Mouse (Mus musculus) heart, adult 8-10 months (tissue): ENCODE measurements around the gene Emsy. TPM values are rescaled to one million over a fixed set of nuclear protein-coding genes. Genes with fewer than 3 reads are reported as not detected.
A peak's percentile ranks its signal among the peaks of the same experiment; 100 is the strongest.

Experiments used
- DNase-seq: peaks from one replicate; pipeline ENCODE4 v3.0.0; 2022; ENCODE audit warnings: low spot score
- total RNA-seq, 4 experiments: library from RNA; stranded (reverse); gene quantifications; 2 replicates each; pipeline ENCODE4 v1.2.4; 2022

The Emsy gene
- 10 to 100 TPM; 22.9 to 29.1 (median 25.2) TPM for total RNA-seq

DNA sequence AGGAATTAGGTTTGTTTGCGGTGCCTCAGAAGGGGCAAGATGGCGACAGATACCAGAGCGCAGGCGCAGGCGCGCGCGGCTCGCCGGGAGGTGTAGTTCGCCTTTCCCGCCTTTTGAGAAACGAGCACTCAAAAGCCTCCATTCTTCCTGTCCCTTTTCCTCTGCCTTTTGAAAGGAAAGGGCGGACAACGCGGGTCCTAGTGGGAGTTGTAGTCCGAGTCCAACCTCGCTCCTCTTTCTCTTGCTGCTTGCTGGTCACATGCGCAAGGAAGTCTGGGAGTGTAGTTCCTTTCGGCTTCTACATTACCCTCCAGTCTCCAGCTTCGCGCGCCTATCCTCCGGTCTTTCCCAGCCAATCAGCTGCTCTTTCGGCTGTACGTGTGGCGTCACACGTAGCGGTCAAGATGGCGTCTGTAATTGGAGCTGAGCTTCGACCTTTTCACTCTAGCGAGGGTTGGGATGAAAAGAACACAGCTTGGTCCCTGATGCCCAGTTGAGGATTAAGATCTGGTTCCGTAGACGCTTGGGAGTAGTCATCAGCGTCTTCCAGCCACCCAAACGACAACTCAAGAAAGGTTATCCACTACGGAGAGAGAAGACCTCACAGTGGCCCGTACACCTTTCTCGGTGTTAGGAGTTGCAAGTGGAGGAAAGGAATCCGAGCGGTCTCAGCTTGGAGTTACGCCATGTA, at the start of gene Emsy:
Emsy (minus strand) TSS at position 253 of the 691 bp plus-strand sequence.
- peak; percentile 97 for DNase-seq

DNA sequence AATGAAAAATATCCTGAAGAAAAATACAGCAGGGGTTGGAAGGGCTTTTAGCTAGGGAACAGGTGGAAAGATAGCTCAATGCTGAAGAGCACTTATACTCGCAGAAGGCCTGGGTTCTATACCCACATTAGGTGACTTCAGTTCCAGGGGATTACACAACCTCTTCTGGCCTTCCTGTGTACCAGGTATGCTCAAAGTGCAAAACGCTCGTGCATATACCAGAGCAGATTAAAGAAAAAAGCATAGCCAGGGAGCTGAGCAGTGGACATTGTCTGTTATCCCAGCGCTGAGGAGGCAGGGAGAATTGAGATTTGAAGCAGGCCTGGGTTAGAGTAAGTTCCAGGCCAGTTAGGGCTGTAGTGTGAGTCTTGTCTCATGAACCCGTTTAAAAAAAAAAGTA, 47.7 kb upstream of the Emsy start:
- no peak for DNase-seq

DNA sequence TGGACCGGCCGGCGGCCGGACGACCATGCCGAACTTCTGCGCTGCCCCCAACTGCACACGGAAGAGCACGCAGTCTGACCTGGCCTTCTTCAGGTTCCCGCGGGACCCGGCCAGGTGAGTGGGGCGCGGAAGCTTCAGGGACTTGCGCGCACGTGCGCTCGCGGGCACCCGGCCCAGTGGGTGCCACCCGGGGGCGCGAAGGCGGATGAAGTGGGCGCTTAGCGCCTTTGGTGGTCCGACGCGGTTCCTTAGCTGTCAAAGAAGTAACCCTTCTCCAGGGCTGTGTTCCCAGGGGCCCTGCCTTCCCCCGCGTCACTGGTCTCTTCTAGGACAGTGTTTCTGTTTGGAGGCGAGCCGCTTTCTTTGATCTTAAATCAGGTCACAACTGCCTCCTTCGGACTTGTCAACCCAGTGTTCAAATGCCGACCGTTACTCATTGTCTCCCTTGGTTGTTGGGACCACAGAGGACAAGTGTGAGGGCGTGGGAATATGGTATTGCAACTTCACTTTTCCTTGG, 46.8 kb upstream of the Emsy start:
- DNase-seq: no peak

DNA sequence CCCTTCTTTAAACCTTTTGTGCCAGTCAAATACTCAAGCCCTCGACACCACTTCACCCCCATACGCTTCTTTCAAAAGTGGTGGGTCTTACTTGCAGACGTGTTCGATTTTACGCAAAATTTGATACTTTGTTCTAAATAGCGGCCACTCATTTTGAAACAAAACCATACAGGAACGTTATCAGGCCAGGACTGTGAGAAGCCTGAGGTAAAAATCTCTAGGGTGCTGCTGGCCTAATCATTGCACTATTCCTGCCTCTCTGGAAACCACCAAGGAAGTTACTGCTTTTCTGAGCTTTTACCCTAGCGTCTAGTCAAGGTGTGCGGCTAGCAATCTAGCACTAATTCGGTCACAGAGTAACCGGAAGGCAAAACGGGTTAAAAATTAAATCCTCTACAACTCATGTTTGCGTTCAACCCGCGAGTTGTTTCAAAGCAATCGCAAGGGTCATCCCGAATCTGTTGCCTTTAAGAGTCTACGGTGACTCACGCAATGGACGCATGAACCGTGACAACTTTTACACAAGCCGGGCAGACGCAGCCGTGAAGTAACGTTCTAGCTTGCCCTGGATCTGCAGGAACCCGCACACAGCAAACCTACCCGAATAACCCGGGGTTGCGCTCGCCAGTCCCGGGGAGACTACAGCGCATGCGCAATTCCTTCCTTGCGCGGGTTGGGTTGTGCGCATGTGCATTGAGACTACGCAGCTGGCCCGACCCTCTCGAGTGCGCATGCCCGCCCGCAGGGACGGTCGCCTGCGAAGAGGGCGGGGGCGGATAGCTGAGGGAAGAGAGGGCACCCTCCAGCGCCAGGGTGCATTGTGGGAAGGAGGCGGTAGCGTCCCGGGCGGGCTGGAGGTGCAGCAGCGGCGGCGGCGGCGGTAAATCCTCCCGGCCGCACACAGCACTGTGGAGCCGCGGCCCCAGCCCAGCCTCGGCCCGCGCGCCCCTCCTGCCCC, 46.0 kb upstream of the Emsy start, which contains the start of gene Thap12:
Thap12 (plus strand) TSS at position 821 of the 958 bp plus-strand sequence.
- peak; percentile 99 for DNase-seq

DNA sequence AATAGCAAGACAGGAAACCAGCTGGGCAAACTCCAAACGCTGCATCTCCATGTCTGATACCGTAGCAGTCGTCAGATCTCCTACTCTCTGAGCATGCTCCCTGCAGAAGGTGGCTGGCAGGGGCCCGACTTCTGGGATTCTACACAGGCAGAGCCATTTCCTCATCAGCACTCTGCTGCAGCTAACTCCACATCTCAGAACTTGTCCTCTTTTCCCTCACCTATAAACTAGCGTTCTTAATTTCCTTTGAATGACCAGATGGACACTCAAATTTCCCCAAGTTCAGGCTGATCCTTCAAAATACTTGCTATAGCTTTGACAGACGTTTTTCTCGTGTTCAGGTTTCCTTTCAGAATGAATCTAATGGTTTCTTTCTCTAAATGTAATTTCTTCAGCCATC, 45.2 kb upstream of the Emsy start:
- DNase-seq: no peak

DNA sequence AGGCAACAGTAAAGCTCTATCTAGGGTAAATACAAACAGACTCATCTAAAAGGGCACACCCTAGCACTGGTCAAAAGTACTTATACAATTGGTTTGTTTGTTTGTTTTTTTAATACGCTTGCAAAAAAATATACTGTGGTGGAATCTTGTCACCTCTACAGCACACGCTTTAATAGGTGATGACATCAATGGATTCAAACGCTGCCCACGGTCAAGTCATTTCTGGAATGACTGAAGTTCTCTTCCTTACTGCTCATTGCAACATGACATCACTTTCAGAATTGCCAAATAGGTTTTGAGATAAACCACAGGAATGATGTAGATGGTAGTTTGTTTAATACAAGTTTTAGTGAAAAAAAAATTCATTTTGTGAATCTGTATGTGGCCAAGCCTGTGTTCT, 42.0 kb upstream of the Emsy start:
- DNase-seq: no peak

DNA sequence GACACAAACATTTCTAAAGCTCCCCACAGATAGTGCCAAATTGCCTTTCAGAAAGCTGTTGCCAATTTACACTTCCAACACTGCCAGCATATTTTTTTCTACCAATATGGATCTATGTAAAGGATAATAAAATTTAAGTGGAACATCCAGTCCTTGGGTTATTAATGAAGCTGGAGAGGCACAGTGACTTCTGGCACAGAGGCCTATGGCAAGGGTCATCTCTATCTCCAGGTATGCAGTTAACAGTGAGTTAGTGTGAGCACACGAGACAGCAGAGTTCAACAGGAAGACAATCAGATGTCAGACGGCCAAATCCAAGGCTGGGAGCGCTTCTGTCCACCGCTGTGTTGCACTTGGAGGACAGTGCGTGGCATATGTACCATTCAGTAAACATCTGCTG, 41.5 kb upstream of the Emsy start:
- DNase-seq: no peak

DNA sequence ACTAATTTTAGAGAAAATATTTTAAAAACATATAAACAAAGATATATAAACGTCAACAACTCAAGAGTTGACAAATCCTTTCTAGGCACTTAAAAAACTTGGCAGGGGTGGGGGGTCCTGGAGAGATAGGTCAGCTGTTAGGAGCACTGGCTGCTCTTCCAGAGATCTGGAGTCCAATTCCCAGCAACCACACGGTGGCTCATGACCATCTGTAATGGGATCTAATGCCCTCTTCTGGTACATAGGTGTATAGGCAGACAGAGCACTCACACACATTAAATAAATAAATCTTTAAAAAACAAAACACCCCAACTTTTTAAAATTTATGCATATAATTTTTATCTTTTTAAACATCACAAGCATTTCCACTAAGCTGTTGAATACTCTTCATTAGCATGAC, 40.9 kb upstream of the Emsy start:
- DNase-seq: no peak

DNA sequence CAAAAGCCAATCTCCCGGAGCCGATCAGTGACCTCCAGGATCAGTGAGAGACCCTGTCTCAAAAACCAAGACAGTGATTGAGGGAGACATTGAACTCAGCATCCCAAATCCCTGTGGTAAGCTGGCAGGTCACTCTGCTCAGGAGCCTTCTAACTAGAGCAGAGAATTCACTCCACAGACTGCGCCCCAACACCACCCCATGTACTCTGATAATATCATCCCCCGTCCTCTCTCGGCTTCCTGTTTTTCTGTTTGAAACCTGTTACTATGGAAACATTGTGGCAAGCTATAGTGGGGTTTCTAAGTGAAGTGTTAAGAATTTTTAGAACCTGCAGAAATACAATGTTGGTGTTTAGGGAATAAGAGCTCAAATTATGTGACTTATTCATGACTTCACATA, 37.5 kb upstream of the Emsy start:
- DNase-seq: peak; percentile 56

DNA sequence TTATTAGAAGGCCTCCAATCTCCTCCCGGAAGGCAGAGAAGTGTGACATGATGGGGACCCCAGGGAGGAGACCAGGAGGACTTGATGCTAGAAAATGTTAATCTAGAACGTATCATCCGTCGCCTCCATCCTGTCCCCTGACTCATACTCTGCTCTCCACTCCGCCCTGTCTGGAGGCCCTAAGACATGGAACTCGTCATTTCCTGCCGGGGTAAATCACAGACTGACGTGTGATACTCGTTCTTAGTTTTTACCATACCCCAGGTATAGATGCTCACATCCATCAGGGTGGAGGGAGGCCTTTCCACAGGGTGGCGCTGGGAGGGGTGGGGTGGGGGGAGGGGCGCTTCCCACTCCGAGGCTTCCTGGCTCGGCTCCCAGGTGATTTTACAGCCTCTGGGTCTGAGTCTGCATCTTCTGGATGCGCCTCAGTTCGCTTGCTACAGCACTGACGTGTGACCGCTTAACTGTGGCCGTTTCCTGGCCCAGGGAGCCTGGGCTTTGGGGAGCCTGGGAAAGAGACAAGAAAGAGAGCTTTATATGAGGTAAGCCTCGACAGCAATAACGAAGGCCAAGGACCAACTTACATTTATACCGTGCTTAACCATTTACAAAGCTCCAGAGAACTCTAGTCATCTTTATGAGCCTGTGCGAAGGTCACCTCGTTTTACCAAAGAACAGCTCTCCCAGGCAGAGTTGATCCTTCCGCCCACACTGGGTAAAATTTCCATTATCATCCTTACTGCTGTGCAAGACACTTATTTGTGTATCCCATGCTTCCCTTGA, 36.4 kb upstream of the Emsy start:
- DNase-seq: no peak

DNA sequence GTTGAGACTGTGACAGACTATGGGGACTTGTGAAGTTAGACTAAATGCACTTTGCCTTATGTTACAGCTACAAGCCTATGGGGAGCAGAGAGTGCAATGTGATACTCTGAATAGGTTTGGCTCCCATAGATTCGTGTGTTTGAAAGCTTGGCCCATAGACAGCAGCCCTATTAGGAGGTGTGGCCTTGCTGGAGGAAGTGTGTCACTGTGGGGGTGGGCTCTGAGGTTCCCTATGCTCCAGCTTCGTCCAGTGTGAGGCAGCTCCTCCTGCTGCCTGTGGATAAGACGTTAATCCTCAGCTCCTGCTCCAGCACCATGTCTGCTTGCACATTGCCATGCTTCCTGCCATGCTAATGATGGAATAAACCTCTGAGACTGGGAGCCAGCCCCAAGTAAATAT, 34.2 kb upstream of the Emsy start:
- DNase-seq: no peak

DNA sequence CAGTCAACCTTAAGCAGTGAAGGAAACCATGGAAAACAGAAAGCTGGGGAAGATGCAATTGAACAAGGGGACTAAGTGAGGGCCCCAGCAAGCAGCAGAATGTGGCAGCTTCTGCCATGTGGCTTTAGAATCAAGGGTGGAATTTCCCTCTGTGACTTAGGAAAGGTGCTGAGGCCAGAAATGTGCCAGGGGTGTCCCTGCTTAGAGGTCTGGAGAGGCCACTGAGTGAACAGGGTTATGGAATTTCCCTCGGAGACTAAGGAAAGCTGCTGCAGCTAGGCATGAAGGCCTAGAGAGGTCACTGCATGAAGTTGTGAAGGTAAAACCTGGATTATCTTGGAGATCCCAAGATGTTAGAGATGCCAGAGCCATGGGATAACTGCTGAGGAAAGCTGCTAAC, 33.5 kb upstream of the Emsy start:
- no peak for DNase-seq

DNA sequence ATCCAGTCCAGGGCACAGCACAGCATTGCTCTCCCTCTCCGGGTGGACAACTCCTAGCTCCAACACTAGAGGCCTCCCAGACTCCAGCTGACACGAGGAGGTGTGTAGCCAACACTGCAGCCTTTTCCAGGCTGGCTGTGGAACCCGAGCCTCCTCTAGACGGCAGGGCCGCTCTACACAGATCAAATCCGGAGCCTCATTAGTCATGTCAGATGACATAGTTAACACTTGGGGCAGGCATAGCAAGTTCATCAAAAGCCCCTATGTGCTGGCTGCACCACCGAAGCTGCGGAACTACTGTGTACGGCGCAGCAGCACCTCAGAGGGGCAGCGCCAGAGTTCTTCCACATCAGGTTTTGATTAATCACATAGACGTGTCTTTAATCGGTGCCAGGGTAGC, 29.3 kb upstream of the Emsy start:
- DNase-seq: no peak

DNA sequence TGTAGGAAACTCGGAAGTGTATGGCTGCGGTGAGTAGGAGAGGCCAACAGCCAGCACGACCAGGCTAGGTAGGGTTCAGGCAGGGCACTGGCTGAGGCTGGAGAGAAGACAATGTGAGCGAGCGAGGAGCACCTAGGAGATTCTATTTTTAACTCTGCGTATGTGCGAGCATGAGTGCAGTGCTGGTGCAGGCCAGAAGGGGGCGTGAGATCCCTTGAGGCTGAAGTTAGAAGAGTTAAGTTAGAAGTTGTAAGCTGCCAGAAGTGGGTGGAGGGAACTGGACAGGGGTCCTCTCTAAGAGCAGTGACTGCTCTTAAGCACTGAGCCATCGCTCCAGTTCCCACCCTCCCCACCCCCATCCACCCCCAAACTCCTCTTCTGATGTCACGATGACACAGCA, 26.2 kb upstream of the Emsy start:
- DNase-seq: no peak

DNA sequence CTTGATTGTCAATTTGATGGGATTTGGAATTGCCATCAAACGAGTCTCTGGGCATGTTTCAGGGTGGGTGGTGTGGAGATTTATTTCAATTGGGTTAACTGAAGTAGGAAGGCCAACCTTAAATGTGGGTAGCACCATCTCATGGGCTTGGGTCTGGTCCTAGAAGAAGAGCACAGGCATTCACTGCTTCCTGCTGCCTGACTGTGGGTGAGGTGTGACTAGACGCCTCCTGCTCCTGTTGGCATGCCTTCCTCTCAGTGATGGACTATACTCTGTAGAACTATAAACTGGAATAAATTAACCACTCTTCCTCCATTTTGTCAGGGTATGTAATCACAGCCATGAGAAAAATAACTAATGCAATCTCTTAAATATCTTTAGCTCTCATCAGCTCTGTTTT, 24.1 kb upstream of the Emsy start:
- DNase-seq: no peak

DNA sequence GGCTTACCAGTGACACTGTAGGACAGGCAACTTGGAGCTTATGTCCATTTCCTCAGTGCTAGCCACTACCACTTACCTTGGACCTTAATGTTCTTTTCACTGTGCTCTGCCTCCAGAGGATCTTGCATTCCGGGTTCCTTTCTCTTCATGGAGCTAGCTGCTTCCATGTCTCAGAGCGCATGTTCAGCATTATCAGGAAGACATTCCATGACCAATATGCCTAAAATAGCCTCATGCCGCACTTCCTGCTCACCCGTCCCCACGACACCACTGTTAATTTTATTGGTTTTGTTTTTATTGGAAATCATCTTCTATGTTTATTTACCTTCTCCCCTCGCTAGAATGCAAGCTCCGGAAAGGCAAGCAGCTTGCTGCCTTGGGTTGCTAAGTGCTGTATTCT, 21.9 kb upstream of the Emsy start:
- peak; percentile 53 for DNase-seq

DNA sequence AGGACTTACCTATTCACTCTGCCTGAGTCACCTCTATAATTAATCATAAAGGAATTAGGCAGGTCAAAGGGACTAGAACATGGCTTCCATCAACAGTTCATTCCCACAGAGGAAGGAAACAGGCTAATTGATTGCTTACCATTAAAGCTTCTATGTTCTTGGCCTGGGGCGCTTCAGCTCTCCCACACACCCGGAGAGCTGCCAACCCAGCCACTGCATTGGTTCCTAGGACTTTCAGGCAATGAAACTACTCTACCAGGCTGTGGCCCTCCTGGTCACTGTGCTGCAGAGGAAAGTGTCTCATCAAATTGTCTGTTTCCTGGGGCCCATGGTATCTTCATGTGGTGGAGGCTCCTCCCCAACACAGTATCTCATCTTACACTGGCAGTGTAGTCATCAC, 20.9 kb upstream of the Emsy start:
- DNase-seq: no peak

DNA sequence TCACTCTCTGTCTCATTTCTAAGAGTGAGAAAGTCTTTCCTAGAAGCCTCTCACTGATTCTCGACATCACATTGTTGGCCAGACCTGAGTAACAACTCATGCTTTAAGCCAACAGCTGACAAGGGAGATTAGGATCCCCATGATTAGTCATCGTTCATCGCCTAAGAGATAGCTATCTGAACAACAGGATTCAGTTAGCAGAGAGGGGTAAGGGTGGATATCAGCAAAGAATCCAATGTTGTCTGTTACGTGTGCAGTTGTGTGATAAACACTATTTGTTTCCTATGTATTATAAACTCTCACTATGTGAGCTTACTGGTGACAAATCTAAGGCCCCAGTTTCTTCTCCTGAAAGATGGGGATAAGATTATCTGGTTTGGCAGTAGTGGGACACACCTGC, 17.8 kb upstream of the Emsy start:
- no peak for DNase-seq

DNA sequence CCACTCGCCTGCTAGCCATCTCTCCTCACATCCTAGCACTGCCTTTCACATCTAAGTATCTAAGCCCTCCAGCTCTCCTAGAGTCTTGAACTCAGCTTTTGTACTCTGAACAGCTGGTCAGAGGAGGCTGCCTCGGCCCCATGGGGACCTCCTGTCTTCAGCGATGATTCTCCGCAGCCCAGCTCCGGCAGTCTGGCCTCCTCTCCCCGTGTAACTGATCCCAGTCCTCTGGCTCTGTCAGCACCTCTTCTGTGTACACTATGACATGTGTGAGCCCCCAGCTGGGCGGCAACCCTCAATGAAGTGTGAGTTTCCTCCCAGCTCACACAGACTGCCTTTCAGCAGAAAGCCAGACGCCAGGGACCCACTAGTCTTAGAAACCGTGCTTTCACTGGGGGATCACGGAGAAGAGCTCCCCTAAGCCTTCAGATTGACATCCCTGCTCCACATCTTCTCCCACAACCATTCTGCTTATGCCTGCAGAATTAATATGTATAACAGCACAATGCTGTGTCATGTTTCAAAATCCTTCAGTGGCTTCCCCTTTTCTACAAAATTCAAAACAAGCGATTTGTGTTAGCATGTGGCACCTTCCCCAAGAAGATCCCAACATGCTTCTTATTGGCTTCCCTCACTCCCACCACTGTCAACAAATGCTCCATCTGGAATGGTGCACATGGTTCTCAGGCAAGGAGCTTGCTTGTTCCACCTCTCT, 15.8 kb upstream of the Emsy start:
- DNase-seq: peak; percentile 61

DNA sequence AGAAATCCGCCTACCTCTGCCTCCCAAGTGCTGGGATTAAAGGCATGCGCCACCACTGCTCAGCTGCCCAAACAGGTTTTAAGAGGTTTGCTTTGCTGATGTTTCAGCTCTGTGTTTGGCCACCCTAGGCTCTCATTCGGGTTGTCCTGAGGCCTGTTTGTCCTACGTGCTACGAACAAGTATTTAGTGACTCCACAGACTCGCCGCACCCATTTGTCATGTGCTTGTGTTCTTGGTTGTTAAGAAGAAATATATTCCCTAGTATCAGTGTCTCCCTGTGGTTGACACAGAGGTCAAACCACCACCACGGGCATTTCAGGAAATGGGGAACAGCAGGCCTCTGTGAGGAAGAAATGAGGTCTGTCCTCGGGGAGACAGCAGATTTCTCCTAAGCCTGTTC, 14.8 kb upstream of the Emsy start:
- no peak for DNase-seq

DNA sequence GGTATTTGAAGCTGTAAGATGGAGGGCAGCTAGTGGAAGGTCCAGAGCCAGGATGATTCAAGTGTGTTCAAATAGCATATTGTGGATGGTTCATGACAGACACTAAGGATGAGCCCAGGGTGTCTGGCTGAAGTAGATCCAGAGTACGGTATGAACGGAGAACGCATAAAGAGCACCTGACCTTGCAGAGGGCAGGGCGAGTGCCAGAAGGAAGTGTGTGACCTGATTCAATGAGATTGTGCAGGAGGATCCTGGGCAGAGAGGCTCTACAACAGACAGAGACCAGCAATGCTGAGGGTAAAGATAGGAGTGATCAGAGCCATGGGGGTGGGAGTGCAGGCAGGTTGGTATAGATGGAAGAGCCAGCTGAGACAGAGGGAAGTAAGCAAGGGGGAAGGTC, 14.2 kb upstream of the Emsy start:
- no peak for DNase-seq
